Mouse (Mus musculus): ENCODE measurements around the gene 1700020A23Rik.
"Not testable (repeated sequence)": the region's sequence is repeated elsewhere in the genome, so short reads cannot be mapped to it uniquely, and the experiment has no call there.

Gene 1700020A23Rik

DNA sequence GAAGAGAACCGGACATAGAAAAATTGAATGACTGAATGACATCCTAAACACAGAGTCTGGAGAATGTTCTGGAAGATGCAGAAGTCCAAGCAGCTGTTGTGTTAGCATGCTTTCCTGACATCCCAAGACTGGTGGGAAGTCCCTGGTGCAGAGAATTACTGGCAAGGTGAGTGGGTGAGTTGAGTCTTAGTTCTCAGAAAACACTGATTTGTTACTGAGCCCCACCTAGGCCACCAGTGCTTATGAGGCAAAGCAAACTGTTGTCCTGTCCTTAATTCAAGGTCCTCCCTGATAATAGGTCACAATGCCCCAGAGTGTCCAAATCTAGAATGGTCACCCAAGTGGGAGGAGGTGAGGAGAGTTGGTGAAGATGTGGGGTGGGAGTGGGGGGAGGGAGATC lies at the start of gene 1700020A23Rik, which contains the start of gene Gm28372:
TSS of gene 1700020A23Rik (plus strand) at position 321 of the 400 bp plus-strand sequence.
TSS of gene Gm28372 (plus strand) at position 301 of the 400 bp plus-strand sequence.
- DNase-seq (ENCODE audit: low read depth): no peak

DNA sequence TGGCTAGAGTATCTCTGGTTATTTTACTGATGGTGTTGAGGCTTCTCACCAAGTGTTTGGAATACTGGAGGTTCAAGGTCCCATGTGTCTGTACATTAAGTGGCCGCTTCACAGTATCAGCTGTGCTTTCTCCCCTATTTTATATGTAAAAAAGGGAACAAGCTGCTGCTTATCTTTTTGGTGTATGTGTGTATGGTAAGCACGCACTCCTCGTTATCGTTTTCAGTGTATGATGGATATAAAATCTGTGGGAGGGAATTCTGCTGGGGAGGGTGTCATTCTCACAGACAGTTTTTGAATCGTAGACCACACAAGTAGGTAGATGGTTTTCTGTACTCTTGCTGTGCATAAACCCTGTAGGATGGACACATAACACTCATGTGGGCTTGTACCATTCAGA lies 47.5 kb upstream of the 1700020A23Rik start:
- DNase-seq (ENCODE audit: low read depth): no peak

DNA sequence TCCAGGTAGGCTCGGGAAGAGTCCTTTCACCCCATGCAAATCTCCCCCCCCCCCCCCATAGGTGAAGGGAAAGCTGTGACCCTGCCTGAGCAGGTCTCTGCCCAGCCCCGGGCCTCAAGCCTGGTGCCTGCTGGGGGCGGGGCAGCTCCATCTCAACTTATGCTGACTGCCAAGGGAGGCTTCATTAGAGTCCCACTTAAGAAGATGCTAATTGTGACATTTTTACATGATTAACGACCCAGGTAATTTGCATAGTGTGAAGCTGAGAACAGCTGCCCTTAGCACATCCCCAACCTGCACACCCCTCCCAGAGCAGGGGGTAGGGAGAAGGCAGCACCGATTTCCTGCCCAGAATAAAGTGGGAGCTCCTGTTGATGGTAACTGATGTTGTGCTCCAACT lies 46.2 kb upstream of the 1700020A23Rik start:
- DNase-seq (ENCODE audit: low read depth): no peak

DNA sequence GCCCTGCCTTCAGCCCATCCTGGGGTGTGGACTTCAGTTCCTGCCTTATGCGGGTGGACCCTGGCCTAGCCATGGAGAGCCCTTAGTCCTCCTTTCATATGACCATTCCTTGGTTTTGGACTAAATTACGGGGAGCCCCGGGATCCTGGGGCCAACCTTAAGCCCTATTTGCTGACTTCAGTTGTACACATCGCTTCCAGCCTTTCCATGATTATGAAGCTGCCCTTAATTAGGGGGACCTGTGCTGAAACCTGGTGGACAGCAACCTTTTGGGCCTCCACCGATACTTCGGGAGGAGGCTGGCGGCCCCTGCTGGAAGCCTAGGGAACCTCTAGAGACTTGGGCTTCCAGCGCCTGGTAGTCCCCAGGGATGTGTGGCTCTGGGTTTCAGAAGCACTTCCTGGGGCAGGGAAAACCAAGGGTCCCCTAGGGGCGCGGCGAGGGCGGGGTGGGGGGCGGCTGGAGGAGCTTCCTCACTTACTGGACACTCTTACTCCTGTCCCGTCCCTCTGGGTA lies 42.5 kb upstream of the 1700020A23Rik start:
- no peak for DNase-seq (ENCODE audit: low read depth)

DNA sequence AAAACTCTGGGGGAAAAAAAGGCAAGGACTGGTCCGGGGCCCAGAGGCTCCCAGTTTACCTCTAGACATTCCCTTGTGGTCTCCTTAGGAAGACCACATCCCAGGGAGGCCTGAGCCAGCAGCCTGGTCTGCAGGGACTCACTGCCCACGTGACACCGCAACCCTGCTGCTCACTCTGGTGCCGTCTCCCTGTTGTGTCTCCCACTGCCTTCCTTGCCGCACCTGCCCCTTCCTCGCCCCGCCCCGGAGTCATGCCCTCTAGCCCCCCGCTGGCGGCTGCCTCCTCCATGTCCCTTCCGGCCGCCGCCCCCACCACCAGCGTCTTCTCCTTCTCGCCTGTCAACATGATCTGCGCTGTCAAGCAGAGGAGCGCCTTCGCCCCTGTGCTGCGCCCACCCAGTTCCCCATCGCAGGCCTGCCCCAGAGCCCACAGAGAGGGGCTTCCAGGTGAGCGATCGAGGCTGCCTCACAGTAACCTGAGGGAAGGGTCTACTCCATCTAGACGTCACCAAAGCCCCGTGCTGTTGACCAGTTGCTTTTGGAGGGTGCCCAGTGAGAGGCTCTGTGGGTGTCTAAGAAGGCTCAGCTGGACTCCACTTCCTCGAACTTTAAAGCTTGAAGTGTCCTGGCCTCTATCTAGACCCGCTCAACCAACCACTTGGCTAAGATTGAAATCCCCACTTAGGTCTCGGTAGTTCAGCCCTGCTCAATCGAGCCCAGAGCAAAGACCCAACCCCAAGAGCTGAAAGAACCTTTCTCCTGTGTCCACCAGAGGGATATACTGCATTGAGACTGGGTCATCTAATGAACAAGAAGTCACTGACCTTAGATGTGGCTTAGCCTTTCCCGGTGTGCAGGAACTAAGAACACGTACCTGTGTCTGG lies 39.6 kb upstream of the 1700020A23Rik start:
- no peak for DNase-seq (ENCODE audit: low read depth)

DNA sequence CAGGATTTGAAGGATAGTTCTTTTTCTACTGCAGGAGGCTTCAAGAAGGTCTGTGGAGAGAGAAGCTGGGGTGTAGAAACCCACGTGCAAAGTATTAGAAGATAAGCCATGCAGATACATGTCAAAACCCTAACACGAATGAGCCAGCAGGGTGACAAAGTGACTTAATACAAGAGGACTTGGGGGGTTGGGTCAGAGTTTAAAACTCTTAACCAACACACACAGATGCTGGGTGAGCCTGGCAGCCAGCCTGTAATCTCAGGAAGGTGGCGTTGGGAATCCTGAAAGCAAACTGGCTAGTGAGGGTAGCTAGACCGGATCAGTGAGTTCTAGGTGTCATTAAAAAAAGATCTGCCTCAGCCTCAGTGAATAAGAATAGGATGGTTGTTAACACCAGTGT lies 37.7 kb upstream of the 1700020A23Rik start:
- no peak for DNase-seq (ENCODE audit: low read depth)

DNA sequence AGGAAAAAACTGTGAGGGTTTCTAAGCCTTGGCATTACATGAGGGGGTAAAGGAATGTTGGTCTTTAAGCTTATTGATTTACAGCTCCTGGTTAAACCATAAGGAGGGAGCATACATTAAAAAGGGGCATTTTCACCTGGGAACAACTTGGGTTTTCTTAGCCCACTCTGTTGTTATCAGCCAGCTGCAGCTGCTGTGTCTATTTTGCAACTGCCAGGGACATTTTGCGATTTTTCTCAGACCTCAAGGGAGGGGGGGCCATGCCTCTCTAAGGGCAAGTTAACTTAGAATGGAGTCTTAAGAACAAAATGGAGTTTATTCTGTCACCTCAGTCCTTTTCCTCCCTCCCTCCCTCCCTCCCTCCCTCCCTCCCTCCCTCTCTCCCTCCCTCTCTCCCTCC lies 32.0 kb upstream of the 1700020A23Rik start:
- DNase-seq (ENCODE audit: low read depth): not testable (repeated sequence)

DNA sequence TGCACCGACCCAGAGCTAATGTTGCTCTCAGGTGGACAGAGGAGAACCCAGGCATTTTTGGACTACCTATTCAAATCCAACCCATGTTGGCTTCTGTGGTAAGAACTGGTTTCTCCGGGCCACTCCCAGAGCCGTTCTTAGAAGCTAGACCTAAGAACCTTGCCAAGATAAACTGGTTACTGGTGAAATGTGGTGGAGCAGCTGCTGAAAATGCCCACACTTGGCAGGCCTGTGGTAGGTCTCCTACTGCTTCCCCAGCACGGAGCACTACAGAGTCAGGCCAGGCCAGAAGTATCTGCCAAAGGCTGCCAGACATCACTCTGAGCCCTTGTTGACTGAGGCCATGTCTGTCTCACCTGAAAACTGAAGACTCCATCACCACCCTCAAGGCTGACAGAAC lies 30.1 kb upstream of the 1700020A23Rik start:
- DNase-seq (ENCODE audit: low read depth): no peak

DNA sequence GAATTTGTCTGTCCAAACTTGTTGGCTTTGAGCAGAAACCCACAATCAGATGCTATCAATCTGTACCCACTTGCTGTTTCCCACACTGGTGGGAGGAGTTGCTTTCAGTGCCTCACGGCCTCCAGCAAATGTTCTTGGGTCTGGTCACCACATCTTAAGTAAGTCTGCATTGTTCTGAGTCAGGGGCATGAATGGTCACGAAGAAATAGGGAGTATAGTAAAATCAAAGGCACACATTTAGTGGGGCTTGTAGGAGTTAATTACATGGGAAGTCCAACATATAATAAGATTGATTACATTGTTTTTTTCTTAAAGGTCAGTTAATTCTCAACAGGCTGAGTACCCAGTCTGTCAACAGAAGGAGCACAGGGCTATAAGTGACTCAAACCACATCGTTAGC lies 21.9 kb upstream of the 1700020A23Rik start:
- DNase-seq (ENCODE audit: low read depth): no peak

DNA sequence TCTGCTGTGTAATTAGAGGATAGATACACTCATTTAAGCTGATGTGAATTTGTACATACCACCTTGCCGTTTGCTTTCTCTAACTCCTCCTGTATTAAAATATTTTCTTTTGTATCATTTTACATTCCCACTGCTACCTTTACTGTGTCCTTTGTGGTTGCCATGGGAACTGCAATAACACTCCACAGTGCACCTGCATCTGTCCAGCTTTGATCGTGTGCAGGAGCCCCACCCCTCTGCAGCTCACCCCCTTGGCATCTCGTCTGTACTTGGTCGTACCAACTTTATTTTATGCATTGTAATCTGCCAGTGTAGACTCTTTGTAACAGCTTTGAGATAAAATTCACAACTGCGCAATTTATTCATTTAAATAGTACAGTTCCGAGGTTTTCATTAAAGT lies 21.2 kb upstream of the 1700020A23Rik start:
- no peak for DNase-seq (ENCODE audit: low read depth)

DNA sequence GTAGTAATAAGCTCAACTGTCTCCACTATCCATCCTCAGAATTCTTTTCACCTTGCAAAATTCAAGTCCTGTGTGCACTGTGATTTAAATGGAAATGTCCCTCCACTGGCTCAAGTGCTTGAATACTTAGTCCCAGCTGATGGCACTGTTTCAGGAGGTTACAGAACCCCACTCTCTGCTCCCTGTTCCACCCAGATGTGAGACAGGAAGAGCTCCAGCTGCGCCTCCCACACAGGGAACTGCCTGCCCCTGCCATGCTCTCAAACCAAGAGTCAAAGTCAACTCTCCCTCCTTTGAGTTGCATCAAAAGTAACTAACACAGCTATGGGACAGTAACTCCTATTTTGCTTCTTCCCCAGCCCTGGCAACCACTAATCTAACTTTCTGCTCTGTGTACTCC lies 18.8 kb upstream of the 1700020A23Rik start:
- DNase-seq (ENCODE audit: low read depth): no peak

DNA sequence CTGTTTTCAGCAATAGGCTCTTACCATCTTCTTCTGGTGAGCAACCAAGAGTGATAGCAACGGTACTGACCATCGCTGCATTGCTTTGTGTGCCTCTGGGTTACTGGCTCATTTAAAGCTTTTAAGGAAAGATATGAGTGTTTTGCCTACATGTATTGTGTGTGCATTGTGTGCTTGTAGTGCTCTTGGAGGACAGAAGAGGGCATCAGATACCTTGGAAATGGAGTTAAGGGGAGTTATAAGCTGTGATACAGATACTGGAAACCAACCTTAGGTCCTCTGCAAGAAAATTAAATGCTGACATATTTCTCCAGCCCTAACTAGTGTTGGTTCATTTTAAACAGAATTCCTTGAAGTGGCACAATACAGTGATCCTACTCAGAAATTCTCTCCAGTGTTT lies 16.3 kb upstream of the 1700020A23Rik start:
- DNase-seq (ENCODE audit: low read depth): peak; percentile 10

DNA sequence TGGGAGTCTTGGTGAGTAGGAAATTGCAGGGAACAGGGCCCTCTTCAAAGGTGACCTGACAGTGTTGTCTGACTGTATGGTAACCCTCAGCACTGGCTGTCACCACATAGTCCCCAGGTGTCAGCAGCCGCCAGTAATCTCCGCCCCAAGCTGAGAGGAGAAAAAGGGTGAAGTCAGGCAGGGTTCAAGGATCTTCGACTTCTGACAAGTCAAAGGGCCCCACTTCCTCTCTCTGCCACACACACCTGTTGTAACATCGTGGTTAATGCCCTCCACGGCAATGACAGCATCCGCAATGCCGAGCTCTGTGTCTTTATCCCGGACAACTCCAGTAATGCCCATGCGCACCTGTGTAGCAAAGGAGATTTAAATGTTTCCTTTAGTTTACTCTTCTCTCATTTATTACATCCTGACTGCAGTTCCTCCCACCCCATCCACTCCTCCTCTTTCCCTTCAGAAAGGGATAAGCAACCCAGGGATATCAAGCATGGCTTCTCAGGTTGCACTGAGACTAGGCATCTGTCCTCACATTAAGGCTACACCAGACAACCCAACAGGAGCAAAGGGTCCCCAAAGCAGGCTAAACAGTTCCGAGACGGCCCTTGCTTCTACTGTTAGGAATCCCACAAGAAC lies 13.9 kb upstream of the 1700020A23Rik start:
- no peak for DNase-seq (ENCODE audit: low read depth)

DNA sequence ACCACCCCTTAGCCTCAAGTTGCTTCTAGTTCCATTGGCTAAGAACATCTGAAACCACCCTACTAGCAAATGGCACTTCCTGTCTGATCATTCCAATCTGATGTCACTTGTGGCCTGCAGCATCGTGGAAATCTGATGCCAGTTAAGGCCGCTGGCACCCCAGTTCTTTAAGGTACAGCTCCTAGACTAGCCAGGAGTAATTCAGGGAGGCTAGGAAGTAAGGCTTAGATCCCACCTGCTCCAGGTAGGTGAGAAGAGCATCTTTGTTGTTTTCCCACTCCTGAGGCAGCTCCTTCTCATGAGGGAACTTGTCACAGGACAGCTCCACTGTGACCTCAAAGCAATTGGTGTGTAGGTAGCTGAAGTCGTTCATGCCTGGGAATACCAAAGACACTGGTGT lies 12.2 kb upstream of the 1700020A23Rik start:
- DNase-seq (ENCODE audit: low read depth): no peak

DNA sequence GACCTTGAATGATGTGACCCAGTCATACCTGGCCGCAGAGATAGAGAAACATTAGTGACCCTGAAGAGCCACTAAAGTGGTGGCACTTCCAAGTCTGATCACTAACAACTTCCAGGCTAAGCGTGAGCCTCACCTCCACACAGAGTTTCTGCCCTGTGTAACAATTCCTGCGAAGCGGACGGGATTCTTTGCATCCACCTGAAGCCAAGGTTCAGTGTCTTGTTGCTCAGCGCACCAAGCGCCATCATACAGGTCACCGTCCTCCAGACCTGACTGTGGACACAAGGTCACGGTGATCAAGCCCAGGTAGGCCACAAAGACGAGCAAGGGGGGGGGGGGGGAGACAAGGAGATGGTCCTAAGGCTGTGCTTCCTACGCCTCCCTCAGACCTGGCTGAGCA lies 9.4 kb upstream of the 1700020A23Rik start:
- DNase-seq (ENCODE audit: low read depth): no peak

DNA sequence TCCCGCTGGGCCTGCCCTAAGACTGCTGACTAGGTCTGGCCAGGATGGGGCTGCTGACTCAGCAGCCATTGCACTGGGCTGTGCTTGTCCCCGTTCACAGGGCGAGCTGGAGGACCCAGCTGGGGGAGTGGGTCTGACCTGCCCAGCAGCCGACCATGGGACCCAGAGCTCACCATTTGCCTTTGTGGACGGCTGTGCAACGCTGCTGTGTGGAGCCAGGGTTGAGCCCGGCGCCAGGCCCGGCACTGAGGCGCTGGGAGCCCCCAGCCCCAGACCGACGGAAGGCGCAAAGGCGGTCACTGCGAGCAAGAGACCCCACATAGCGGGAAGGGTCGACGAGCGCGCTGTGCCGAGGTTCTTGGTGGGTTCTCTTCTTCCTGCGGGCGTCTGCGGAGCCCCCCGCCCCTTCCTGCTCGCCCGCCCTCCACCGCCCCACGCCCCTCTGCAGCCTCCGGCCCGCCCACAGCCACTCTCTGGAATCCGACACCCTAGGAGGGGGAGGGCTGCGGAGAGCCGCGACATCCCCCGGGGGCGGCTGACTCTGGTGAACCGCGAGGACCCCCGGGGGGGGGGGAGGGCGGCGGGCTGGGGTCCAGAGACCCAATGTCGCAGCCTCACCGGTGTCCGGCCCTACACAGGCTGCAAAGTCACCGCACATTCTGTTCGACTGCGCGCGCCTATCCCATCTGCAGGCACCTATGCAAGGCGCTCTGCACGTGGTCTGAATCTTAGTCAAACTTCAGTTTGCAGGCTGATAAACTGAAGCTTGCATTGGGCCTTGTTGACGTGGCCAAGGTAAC lies 7.7 kb upstream of the 1700020A23Rik start, which contains the start of gene Cpxm1:
TSS of gene Cpxm1 (minus strand) at position 389 of the 800 bp plus-strand sequence.
- DNase-seq (ENCODE audit: low read depth): no peak

DNA sequence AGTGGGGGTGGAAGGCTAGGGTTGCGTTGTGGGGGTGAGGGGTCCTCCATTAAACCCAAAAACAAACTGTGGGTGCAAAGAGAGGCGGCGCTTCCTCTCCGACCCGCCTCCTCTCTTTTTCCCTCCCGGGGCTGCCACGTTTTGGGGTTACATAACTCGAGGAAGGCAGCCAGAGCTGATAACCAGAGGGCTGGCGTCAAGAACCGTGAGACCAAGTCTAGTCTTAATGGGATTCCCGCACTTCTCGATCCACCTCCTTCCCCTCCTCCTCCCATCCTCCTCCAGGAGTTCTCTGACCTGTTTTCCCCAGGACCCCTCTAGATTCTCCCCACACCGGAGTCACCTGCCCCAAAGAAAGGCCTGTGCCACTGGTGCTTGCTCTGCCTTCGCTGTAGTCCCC lies 7.0 kb upstream of the 1700020A23Rik start:
- DNase-seq (ENCODE audit: low read depth): no peak

DNA sequence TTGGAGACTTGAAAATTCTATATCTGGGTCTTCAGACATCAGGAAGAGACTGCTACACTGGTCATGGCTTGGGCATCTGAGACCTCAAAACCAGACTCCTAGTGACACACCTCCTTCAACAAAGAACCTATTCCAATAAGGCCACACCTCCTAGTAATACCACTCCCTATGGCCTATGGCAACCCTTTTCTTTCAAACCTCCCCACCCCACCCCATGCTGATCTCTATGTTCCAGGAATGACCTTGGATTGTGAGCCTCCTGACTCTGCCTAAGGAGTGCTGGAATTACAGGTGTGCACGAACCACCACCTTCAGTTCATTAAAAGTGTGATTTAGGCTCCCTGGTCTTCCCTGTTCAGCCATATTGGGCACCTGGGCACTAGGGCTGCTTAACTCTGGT lies 5.0 kb upstream of the 1700020A23Rik start:
- no peak for DNase-seq (ENCODE audit: low read depth)

DNA sequence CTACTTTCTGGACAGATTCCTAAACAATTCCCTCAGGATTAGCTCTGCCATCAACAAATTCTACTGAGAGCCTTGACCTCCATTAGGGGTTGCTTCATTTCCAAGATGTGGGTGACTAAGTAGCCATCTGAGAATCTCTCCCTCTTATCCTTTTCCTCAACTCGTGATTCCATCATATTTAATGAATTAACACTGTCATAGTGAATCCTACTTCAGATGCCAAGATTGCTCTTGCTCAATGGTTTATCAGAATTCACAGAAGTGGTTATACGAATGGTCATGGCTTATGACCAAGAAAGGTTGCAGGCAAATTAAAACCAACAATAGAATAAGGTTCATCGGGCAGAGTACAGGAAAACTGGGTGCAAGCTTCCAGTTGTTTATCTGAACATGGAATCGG lies 3.2 kb upstream of the 1700020A23Rik start:
- no peak for DNase-seq (ENCODE audit: low read depth)

DNA sequence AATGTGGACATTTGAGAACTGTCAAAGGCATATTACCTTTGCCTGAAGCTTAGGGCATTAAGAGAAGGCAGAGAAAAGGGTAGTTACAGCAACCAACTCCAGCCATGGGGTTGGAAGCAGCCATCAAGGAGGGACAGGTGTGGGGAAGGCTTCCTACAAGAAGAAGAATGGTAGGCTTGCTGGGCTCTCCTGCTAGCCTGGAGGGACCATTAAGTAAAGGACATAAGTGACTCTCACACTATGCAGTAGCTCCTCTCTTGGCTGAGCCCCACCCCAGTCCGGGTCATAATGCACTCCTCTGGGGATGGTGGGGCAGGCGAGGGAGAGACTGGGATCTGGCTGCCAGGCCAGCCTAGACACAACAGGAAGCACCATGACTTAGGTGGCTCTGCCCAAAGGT lies 1.1 kb downstream of the 1700020A23Rik start, which contains the start of gene Tmem239:
TSS of gene Tmem239 (plus strand) at position 301 of the 400 bp plus-strand sequence.
- no peak for DNase-seq (ENCODE audit: low read depth)

DNA sequence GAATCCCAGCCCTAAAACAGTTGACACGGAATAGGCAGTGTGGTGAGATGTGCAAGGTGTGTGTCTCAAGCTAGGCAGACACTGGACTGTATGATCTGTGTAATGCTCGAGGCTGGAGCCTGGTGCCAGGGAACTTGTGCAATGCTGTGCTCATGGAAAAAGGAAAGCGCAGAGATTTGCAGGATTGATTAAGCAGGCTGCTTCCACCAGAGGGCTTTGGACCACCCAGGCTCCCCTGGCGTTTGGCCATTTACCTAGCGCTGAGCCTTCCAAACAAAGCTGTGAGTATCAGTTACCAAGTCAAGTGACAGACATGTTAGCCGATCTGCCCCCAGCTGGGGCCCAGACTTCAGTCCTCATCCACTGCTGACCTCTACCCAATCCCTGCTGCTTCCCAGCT lies 3.1 kb downstream of the 1700020A23Rik start:
- DNase-seq (ENCODE audit: low read depth): no peak
